Mouse (Mus musculus) heart, adult 8-10 months (tissue): ENCODE data around the gene Sbk2. TPM values are rescaled to one million over a fixed set of nuclear protein-coding genes. Genes with fewer than 3 reads are reported as not detected.

Source experiments
- DNase-seq: peaks from one replicate; pipeline ENCODE4 v3.0.0; 2022; ENCODE audit warnings: low spot score
- total RNA-seq, 4 experiments: library from RNA; stranded (reverse); gene quantifications; 2 replicates each; pipeline ENCODE4 v1.2.4; 2022

Gene Sbk2
- total RNA-seq, 4 experiments from 2014 or later: 27.3 to 40.6 (median 33.1) TPM

DNA sequence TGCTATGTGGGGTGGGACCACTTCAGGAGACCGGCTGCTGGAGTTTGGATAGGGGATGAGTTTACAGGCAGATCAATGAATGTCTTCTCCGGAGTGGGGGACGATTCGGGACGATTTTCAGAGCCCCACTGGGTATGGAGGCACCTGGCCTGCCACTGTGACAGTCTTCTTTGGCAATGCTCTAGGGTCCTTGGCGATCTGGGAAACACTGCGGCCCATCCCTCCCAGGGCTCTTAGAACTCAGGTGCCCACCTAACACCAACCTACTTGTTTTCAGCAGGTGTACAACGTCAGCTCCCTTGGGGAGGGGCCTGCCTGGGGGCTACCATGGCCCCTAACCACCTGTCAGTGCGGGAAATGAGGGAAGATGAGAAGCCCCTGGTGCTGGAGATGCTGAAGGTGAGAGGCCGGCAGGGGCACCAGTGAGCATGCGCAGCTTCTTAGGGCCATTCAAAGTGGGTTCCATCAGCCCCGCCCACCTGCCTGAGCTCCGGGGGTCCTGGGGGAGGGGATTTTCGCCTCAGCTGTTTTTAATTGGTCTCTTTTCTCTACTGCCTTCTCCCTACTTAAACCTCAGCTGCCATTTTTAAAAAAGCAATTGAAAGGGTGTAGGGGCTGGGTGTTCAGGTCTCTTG lies 41.2 kb downstream of the Sbk2 start:
- peak; percentile 21 for DNase-seq

- DNase-seq: peak; percentile 53
These were observed 41.7 kb downstream of the Sbk2 start for GRCm38 (mm10) chr7:4922508-4922907.

DNA sequence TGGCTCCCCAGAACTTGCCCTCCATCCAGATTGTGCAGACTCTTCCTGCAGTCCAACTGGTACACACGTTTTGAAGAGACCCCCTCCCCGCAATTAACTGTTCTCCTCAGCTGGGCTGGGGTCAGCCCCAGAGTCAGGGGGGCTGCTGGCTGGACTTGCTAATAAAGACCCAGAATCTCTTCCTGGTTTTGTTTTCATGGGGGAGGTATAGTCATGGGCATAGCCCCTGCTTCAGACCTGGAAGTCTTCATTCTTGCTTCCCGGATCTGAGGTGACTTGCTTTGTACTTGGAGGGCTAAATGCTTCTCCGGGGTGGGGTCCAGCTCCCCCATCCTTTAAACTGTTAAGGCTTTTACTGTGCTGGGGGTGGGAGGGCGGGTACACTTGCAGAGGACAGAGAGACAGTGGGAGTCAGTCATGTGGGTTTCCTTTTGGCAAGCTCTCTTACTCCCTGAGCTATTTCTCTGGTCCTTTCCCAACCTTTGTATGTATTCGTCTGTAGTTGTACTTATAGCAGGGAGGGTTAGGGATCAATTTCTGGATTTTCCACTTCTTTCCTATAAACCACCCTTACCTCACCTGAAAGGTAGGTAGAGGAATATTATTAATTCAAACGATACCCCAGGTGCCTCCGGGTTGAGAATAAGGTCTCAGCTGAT lies 42.3 kb downstream of the Sbk2 start, which contains the start of gene Nat14:
Nat14 (plus strand) TSS at position 205 of the 659 bp plus-strand sequence.
- DNase-seq: no peak

DNA sequence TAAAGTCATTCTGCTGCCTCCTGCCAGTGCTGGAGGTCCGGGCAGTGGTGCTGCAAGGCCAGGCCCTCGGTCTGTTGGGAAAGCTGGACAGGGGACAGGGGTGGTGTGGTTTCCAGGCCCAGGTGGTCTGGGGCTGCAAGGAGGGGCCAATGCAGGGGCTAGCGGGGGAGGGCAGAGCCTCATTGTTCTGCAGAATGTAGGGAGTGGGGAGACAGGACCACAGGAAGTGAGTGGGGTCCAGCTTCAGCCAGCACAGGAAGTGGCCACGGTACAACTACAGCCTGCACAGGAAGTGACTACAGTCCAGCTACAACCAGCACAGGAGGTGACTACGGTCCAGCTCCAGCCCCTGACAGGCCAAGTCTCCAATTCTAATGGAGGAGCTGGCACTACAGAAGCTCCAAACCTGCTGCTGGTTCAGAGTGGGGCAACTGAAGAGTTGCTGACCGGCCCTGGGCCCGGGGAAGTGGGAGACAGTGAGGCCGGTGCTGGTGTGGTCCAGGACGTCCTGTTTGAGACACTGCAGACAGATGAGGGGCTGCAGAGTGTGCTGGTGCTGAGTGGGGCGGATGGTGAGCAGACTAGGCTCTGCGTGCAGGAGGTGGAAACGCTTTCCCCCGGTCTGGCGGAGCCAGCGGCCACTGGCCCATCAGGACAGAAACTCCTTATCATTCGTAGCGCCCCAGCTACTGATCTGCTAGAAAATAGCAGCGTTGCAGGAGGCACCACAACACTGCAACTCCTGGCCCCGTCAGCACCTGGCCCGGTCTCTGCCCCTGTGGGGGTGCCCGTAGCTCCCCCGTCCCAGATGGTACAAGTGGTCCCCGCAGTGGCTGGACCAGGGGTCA lies 43.0 kb downstream of the Sbk2 start:
- peak; percentile 25 for DNase-seq

- DNase-seq: no peak
These were observed 43.7 kb downstream of the Sbk2 start for GRCm38 (mm10) chr7:4920496-4920895.

DNA sequence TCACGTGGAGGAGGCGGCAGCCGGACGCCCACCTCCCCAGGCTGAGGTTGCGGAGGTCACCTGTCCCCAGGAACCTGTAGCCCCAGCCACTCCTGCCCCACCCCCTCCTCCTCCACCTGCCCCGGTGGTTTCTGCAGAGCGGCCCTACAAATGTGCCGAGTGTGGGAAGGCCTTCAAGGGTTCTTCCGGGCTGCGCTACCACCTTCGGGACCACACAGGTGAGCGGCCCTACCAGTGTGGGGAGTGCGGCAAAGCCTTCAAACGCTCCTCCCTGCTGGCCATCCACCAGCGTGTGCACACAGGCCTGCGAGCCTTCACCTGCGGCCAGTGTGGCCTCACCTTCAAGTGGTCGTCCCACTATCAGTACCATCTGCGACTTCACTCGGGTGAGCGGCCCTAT lies 44.2 kb downstream of the Sbk2 start:
- DNase-seq: no peak

DNA sequence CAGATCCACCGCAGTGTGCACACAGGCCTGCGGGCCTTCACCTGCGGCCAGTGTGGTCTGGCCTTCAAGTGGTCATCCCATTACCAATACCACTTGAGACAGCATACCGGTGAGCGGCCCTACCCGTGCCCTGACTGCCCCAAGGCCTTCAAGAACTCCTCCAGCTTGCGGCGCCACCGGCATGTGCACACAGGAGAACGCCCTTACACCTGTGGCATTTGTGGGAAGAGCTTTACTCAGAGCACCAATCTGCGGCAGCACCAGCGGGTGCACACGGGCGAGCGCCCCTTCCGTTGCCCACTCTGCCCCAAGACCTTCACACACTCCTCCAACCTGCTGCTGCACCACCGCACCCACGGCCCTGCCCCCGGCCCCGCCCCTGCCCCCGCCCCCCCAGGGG lies 45.1 kb downstream of the Sbk2 start:
- DNase-seq: no peak

GRCm38 (mm10) chr7:4918681-4919080 lies 45.5 kb downstream of the Sbk2 start:
- no peak for DNase-seq

DNA sequence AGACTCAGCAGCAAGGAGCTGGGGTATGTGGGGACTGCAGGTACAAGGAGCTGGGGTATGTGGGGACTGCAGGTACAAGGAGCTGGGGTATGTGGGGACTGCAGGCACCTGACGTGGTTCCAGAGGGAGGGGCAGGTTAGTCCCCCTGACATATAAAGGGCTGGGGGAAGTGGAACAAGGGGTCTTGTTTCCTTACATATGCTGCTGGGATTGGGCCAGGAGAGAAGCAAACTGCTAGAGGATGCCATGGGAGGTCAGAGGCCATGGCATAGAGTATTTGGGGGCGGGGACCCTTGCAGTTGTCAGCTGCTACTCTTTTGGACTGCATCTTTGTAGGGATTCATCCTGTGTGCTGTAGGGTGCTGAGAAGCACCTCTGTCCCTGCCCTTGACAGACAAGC lies 46.7 kb downstream of the Sbk2 start:
- no peak for DNase-seq

DNA sequence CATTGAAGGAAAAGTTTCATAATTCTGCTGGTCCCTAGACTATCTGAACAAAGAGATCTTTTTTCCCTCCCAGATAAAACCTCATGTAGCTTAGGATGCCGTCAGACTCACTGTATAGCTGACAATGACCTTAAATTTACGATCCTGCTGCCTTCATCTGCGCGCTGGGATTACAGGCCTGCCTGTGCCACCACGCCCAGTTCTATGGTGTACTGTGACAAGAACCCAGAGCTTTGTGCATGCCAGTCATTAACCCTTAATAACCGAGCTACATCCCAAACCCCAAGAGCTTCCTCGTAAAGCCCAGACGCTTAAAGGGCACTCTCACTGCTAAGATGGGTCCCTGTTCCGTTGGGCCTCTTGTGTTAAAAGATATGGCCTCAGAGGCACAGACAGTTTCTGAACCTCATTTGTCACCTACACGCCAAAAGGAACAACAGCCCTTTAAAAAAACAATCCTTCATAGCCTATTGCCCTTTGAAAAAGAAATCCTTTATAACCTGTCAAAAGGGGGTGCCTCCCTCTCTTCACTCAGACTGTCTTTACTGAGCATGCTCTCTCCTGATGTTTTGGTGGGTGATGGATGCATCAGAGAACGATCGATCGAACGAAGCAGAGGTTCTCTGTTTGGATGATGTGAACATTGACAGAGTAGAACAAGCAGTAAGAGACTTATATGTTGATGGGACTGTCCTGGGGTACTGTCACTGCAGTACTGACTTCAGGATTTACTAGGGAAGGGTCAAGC lies 48.4 kb downstream of the Sbk2 start:
- DNase-seq: no peak

DNA sequence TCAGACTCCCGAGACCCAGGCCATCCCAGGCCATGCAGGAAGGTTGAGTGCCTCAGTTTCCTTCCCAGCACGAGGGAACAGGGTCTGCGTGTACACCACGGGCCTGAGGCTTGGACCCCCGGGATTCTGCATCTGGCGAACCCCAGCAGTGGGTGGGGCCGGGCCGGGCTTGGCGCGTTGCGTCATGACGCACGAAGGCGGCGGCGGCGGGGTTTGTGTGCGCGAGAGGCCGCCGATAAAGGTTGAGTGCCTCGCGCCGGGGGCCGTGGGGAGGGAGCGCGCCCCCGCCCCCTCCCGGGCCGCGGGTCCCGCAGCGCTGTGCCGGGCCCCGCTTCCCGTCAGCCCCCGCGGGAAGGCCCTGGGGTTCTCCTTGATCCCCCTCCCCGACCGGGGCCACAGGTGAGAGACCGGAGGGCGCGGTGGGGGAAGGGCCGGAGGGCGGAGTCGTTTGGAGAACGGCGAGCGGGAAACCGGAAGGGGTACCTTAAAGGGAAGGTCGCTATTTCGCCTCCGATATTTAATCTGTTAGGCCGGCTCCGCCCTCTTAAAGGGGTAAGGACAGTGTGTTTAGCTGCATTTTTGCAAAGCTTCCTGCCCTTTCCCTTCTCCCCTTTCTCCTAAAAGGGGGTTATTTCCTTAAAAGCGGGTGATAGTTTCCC lies 49.1 kb downstream of the Sbk2 start, which contains the start of gene Zfp628:
Zfp628 (plus strand) TSS at position 211 of the 659 bp plus-strand sequence.
- peak; percentile 96 for DNase-seq

- DNase-seq: no peak
These were observed 52.0 kb downstream of the Sbk2 start for GRCm38 (mm10) chr7:4912248-4912647.

- DNase-seq: peak; percentile 60
These were observed 52.6 kb downstream of the Sbk2 start for GRCm38 (mm10) chr7:4911561-4911960.

GRCm38 (mm10) chr7:4906466-4906950 lies 57.7 kb downstream of the Sbk2 start, which contains the start of gene Gm36210:
Gm36210 (minus strand) TSS chr7:4906516.
- DNase-seq: no peak

DNA sequence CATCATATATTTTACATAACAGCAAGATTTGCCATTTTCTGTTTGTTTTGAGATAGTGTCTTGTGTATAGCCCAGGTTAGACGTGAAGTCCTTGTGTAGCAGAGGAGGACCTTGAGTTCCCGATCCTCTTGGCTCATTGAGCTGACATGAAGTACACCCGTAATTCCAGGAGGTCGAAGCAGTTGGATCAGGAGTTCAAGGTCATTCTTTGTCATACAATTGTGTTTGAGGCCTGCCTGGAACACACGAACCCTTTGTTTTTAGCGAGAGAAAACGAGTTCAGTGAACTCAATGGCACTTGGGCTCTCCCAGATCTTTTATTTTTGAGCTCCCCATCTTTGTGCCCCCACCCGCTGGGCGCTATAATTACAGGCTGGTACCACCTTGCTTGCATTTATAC lies 61.8 kb downstream of the Sbk2 start:
- DNase-seq: no peak

- no peak for DNase-seq
These were observed 63.0 kb downstream of the Sbk2 start for GRCm38 (mm10) chr7:4901171-4901570.

DNA sequence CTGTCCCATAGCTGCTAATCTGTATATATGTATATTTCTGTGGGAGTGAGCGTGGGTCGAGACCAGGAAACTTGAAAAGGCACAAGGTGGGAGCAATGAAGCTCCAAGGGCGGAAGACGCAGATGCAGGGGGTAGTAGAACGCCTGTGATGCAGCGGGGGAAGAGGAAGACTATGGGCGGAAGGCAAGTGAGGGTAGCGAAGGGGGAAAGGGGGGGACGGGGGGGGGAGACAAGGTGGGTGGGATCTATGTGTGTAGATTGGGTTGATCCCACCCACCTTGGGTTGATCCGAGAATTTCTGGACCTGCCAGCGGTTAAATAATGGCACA lies 63.7 kb downstream of the Sbk2 start:
- DNase-seq: no peak

DNA sequence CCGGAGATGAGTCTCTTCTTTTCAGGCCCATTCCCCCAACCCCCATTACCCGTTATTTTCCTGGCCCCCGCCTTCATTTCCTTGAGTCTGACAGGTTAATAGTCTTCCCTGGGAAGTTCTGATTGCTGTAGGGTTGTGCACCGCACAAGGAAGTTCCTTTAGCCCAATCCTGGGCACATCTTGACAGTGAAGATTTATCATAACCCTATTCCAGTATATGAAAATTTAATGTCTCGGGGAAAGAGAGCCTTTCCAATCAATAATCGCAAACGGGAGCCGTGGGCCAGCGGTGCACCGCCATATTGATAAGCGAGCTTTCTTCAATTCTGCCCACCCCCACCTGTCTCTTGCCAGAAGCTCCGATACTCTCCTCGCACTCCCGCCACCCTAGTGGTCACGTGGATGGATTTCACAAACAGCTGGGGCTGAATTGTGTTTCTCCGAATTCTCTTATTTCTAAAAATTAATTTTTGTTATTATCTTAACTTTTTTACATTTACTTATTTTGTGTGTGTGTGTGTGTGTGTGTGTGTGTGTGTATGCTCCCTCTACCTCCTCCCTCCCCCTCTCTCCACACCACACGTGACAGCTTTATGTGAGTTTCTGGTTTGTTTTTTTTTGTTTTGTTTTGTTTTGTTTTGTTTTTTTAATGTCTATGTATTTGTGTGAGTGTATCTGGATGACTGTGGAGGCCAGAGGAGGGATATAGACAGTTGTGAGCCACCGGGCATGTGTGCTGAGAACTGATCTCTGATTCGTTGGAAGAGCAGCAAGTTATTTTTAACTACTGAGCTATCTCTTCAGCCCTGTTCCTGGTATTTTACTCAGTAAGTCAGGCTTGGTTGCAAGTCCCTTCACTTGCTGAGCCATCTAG lies 64.3 kb downstream of the Sbk2 start:
- peak; percentile 21 for DNase-seq

GRCm38 (mm10) chr7:4898851-4899648 lies 65.2 kb downstream of the Sbk2 start:
- DNase-seq: no peak
